Mouse (Mus musculus) heart, embryonic 16.5 days (tissue): ENCODE measurements around the gene Prss43. TPM values are rescaled to one million over a fixed set of nuclear protein-coding genes. Genes with fewer than 3 reads are reported as not detected.
A peak's percentile ranks its signal among the peaks of the same experiment; 100 is the strongest.

ENCODE experiments used
- ATAC-seq: fragments of 200-750 bp; cut with Nextera tagmentation; replicated peaks from 2 replicates; pipeline ENCODE4 v1.8.0; 2017; ENCODE audit warnings: moderate number of reproducible peaks; ENCODE audit not compliant: insufficient read depth, low FRiP score; ENCODE audit errors: extremely low read depth
- H3K27ac ChIP-seq: fragments of 300-500 bp; sonication (generic); 2 replicates; pipeline ENCODE4 v1.5.1; 2014; ENCODE audit warnings: mild to moderate bottlenecking, low read length, control low read depth, moderate library complexity
- H3K27me3 ChIP-seq: fragments of 300-500 bp; sonication (generic); 2 replicates; pipeline ENCODE4 v1.6.1; 2014; ENCODE audit warnings: low read length, mixed read lengths; ENCODE audit not compliant: control insufficient read depth, insufficient read depth
- H3K36me3 ChIP-seq: fragments of 300-500 bp; sonication (generic); 2 replicates; pipeline ENCODE4 v1.6.1; 2014; ENCODE audit not compliant: control insufficient read depth, insufficient read depth
- H3K4me1 ChIP-seq: fragments of 300-500 bp; sonication (generic); 2 replicates; pipeline ENCODE4 v1.6.1; 2014; ENCODE audit warnings: low read length, mixed read lengths; ENCODE audit not compliant: control insufficient read depth, insufficient read depth
- H3K4me2 ChIP-seq: fragments of 300-500 bp; sonication (generic); 2 replicates; pipeline ENCODE4 v1.6.1; 2014; ENCODE audit warnings: low read depth, mild to moderate bottlenecking, control low read depth, low read length
- H3K4me3 ChIP-seq: fragments of 300-500 bp; sonication (generic); 2 replicates; pipeline ENCODE4 v1.5.1; 2014; ENCODE audit warnings: mild to moderate bottlenecking, control low read depth, low read length
- H3K9ac ChIP-seq: fragments of 300-500 bp; sonication (generic); 2 replicates; pipeline ENCODE4 v1.6.1; 2014; ENCODE audit warnings: low read length, control low read depth
- H3K9me3 ChIP-seq: fragments of 300-500 bp; sonication (generic); replicated peaks from 2 replicates; pipeline ENCODE4 v1.6.1; 2016; ENCODE audit warnings: low read length; ENCODE audit not compliant: control insufficient read depth
- WGBS: fragments of 180-500 bp; shearing (Covaris S2); extraction: QIAGEN DNeasy Blood & Tissue Kit; methylation state at CpG from one replicate; pipeline ENCODE4 v1.1.7; 2014; 5-methylcytosine and 5-hydroxymethylcytosine counted together
- polyA plus RNA-seq: library from polyadenylated mRNA; unstranded; fragments of >200 nt; fragmentation: Nextera tagmentation; extraction: Ambion mirVana; gene quantifications from 2 replicates; pipeline ENCODE4 v1.2.1, GENCODE M21; 2015

Prss43 gene
- not detected in 2 replicates for polyA plus RNA-seq

- no peaks in the 10 kb centered on the region for H3K9me3 ChIP-seq
- H3K27ac ChIP-seq = no peak within 1 kb of the TSS
- no peak within 1 kb of the TSS for H3K4me2 ChIP-seq
- no peak within 1 kb of the TSS for H3K9ac ChIP-seq
- WGBS = 69% methylated on average over 3 of the region's 3 CpGs
- H3K4me1 ChIP-seq = no peaks in the 10 kb centered on the region
- H3K36me3 ChIP-seq = no peaks in the 10 kb centered on the region
- 0 out of 2 replicates have a peak, but pooled peaks have one; percentile 32 for ATAC-seq
- H3K4me3 ChIP-seq = no peak within 1 kb of the TSS
- H3K27me3 ChIP-seq = no peaks in the 10 kb centered on the region
Observed at GRCm38 (mm10) chr9:110826390-110826789, at the start of gene Prss43. Gene Prss43, plus strand, starts transcription at chr9:110826690.

- H3K36me3 ChIP-seq = no peaks in the 10 kb centered on the region
- peaks cover 24% of the 10 kb centered on the region for H3K4me1 ChIP-seq
Observed at GRCm38 (mm10) chr9:110778100-110778499, 48.4 kb upstream of the Prss43 start.

GRCm38 (mm10) chr9:110778559-110778958 is 47.9 kb upstream of the Prss43 start:
- Histone ChIP-seq H3K36me3 (no peaks in the 10 kb centered on the region), H3K9me3 (no peaks in the 10 kb centered on the region), H3K27me3 (no peaks in the 10 kb centered on the region), H3K27ac (no peak overlapping the region), H3K9ac (no peak overlapping the region), H3K4me1 (peaks cover 26% of the 10 kb centered on the region), H3K4me3 (no peak overlapping the region), H3K4me2 (no peak overlapping the region)
- WGBS = 79% methylated on average over 7 of the region's 7 CpGs
- ATAC-seq = no peak

More at GRCm38 (mm10) chr9:110778100-110778499, 48.4 kb upstream of the Prss43 start:
- Histone ChIP-seq H3K4me3 (no peak overlapping the region), H3K27me3 (no peaks in the 10 kb centered on the region), H3K27ac (no peak overlapping the region), H3K9ac (no peak overlapping the region), H3K9me3 (no peaks in the 10 kb centered on the region), H3K4me2 (no peak overlapping the region)
- 61% methylated on average over 1 of the region's 1 CpGs for WGBS
- no peak for ATAC-seq

GRCm38 (mm10) chr9:110779242-110779913 is 47.1 kb upstream of the Prss43 start:
- H3K4me2 ChIP-seq = no peak overlapping the region
- no peak overlapping the region for H3K27ac ChIP-seq
- no peaks in the 10 kb centered on the region for H3K9me3 ChIP-seq
- H3K4me1 ChIP-seq = peaks cover 27% of the 10 kb centered on the region
- H3K9ac ChIP-seq = no peak overlapping the region
- WGBS = 63% methylated on average over 5 of the region's 5 CpGs
- no peaks in the 10 kb centered on the region for H3K36me3 ChIP-seq
- no peaks in the 10 kb centered on the region for H3K27me3 ChIP-seq
- no peak for ATAC-seq
- H3K4me3 ChIP-seq = no peak overlapping the region

- peak overlapping the region; percentile 78 for H3K27ac ChIP-seq
- H3K9ac ChIP-seq = peak overlapping the region; percentile 75
- ATAC-seq = peak; percentile 90
- peak overlapping the region; percentile 73 for H3K4me2 ChIP-seq
- H3K4me3 ChIP-seq = peak overlapping the region; percentile 55
- no peaks in the 10 kb centered on the region for H3K36me3 ChIP-seq
- no peaks in the 10 kb centered on the region for H3K27me3 ChIP-seq
- H3K9me3 ChIP-seq = no peaks in the 10 kb centered on the region
- peaks cover 14% of the 10 kb centered on the region for H3K4me1 ChIP-seq
- under 1% methylated on average over 43 of the region's 43 CpGs for WGBS
Observed at GRCm38 (mm10) chr9:110781256-110781721, 45.2 kb upstream of the Prss43 start.

- WGBS = under 1% methylated on average over 23 of the region's 23 CpGs
- Histone ChIP-seq H3K9me3 (no peaks in the 10 kb centered on the region), H3K36me3 (no peaks in the 10 kb centered on the region)
Observed at GRCm38 (mm10) chr9:110781731-110782130, 44.8 kb upstream of the Prss43 start.

GRCm38 (mm10) chr9:110783611-110784010 is 42.9 kb upstream of the Prss43 start:
- no peak overlapping the region for H3K4me2 ChIP-seq
- no peak overlapping the region for H3K9ac ChIP-seq
- H3K4me1 ChIP-seq = peaks cover 14% of the 10 kb centered on the region
- 0 out of 2 replicates have a peak, but pooled peaks cover 2% of the 10 kb centered on the region for H3K9me3 ChIP-seq
- ATAC-seq = no peak
- H3K27me3 ChIP-seq = no peaks in the 10 kb centered on the region
- H3K36me3 ChIP-seq = no peaks in the 10 kb centered on the region
- no peak overlapping the region for H3K27ac ChIP-seq
- 30% methylated on average over 1 of the region's 1 CpGs for WGBS
- no peak overlapping the region for H3K4me3 ChIP-seq

More at GRCm38 (mm10) chr9:110781731-110782130, 44.8 kb upstream of the Prss43 start:
- Histone ChIP-seq H3K27ac (peak overlapping the region; percentile 78), H3K4me1 (peaks cover 14% of the 10 kb centered on the region), H3K9ac (peak overlapping the region; percentile 75), H3K4me3 (peak overlapping the region; percentile 55), H3K27me3 (no peaks in the 10 kb centered on the region), H3K4me2 (peak overlapping the region; percentile 73)
- ATAC-seq = peak; percentile 64

- H3K4me3 ChIP-seq = no peak overlapping the region
- H3K36me3 ChIP-seq = no peaks in the 10 kb centered on the region
- no peaks in the 10 kb centered on the region for H3K27me3 ChIP-seq
- H3K9ac ChIP-seq = no peak overlapping the region
- H3K27ac ChIP-seq = no peak overlapping the region
- peaks cover 2% of the 10 kb centered on the region; the same call in 1 of the 2 replicates for H3K4me1 ChIP-seq
- ATAC-seq = no peak
- no peak overlapping the region for H3K4me2 ChIP-seq
- 0 out of 2 replicates have a peak, but pooled peaks cover 2% of the 10 kb centered on the region for H3K9me3 ChIP-seq
- WGBS = 88% methylated on average over 3 of the region's 3 CpGs
Observed at GRCm38 (mm10) chr9:110788169-110788568, 38.3 kb upstream of the Prss43 start.

GRCm38 (mm10) chr9:110790462-110790861 is 36.0 kb upstream of the Prss43 start:
- no peak overlapping the region for H3K4me2 ChIP-seq
- H3K36me3 ChIP-seq = no peaks in the 10 kb centered on the region
- H3K27me3 ChIP-seq = no peaks in the 10 kb centered on the region
- no peak overlapping the region for H3K9ac ChIP-seq
- no peaks in the 10 kb centered on the region for H3K4me1 ChIP-seq
- no peak for ATAC-seq
- WGBS = 64% methylated on average over 4 of the region's 4 CpGs
- no peak overlapping the region for H3K4me3 ChIP-seq
- H3K27ac ChIP-seq = no peak overlapping the region
- H3K9me3 ChIP-seq = 0 out of 2 replicates have a peak, but pooled peaks cover 2% of the 10 kb centered on the region
